In genomic region chr9:112490963-112491362, GRCm38 (mm10) we compare ENCODE assay signal across 12 mouse cellular contexts.
DNase-seq lines count a peak whose midpoint lies in the region; ATAC-seq and TF ChIP-seq lines count a peak whose summit lies in the region.
"Had no signal": no experiment of that assay in that cellular context is flagged by ENCODE, and none has a peak within 500 bp of the region (broad histone marks: within the 10 kb centered on the region; RNA-seq: fewer than 3 reads in every experiment).

No protein-coding gene starts in this region.

- intact Hi-C loops in heart, postnatal 36 days (cut with DNase I): no loop called here
- intact Hi-C loops in heart, postnatal 25 days (cut with DNase I): no loop called here

- WGBS in liver, adult 2 months: 55% methylated on average over 1 of the region's 1 CpGs
- 47% methylated on average over 1 of the region's 1 CpGs for WGBS in liver, embryonic 12.5 days (ENCODE audit: insufficient replicate concordance)

- H3K4me3 ChIP-seq in liver, adult 2 months (ENCODE audit: insufficient read depth, low read depth, low read length): no peak overlapping the region
- no peak overlapping the region for H3K4me3 ChIP-seq in liver, embryonic 12.5 days
- H3K4me3 ChIP-seq: heart, embryonic 13.5 days; midbrain, embryonic 13.5 days; neural tube, embryonic 15.5 days had no signal

- H3K9ac ChIP-seq in liver, adult 2 months (ENCODE audit: low read depth, low read length): no peak overlapping the region
- H3K9ac ChIP-seq in liver, embryonic 12.5 days: no peak overlapping the region
- H3K9ac ChIP-seq: heart, embryonic 13.5 days; midbrain, embryonic 13.5 days; neural tube, embryonic 15.5 days had no signal

- no peak for TF ChIP-seq POLR2A in liver, adult 2 months (IDR thresholded peaks at IDR 0.05; ENCODE audit: extremely low read depth, insufficient read depth, low read length)

- no peaks in the 10 kb centered on the region for H3K4me1 ChIP-seq in liver, adult 2 months (ENCODE audit: control insufficient read depth, insufficient read depth, low read length)
- H3K4me1 ChIP-seq in liver, embryonic 12.5 days: no peaks in the 10 kb centered on the region
- H3K4me1 ChIP-seq: heart, embryonic 13.5 days; midbrain, embryonic 13.5 days; neural tube, embryonic 15.5 days had no signal

- H3K9me3 ChIP-seq in liver, embryonic 12.5 days (replicated peaks): no peaks in the 10 kb centered on the region
- H3K9me3 ChIP-seq: heart, embryonic 13.5 days; midbrain, embryonic 13.5 days; neural tube, embryonic 15.5 days had no signal

- H3K36me3 ChIP-seq in liver, adult 2 months (ENCODE audit: control insufficient read depth, insufficient read depth, low read length): no peaks in the 10 kb centered on the region
- H3K36me3 ChIP-seq in liver, embryonic 12.5 days: no peaks in the 10 kb centered on the region
- H3K36me3 ChIP-seq: heart, embryonic 13.5 days; midbrain, embryonic 13.5 days; neural tube, embryonic 15.5 days had no signal

- no peak overlapping the region for H3K27ac ChIP-seq in liver, adult 2 months (replicated peaks; ENCODE audit: insufficient read depth, low read depth, low read length)
- no peak overlapping the region for H3K27ac ChIP-seq in liver, embryonic 12.5 days
- H3K27ac ChIP-seq: heart, embryonic 13.5 days; midbrain, embryonic 13.5 days; neural tube, embryonic 15.5 days had no signal

- DNase-seq in heart, postnatal 36 days: peak; percentile 2 to 3
- DNase-seq in heart, postnatal 25 days (ENCODE audit: low spot score): no peak
- peak; percentile 37 for DNase-seq in liver, adult 2 months (ENCODE audit: extremely low read depth, low read depth, low spot score)
- DNase-seq in cerebellum, adult 11 months: peak; percentile 81
- DNase-seq in cerebellum, postnatal 14 days: peak; percentile 92 to 96
- no peak for DNase-seq in spleen, postnatal 14 days (ENCODE audit: low spot score in 2 of 2)
- DNase-seq: kidney, adult 18-20 months; thymus, adult 2 months had no signal

- H3K79me2 ChIP-seq in liver, adult 2 months (ENCODE audit: control insufficient read depth, insufficient read depth, low read length): no peaks in the 10 kb centered on the region

- no peak for TF ChIP-seq CTCF in liver, adult 2 months (IDR thresholded peaks at IDR 0.05; ENCODE audit: low read depth, low read length)

- H3K4me2 ChIP-seq in liver, embryonic 12.5 days: no peak overlapping the region
- H3K4me2 ChIP-seq: heart, embryonic 13.5 days; midbrain, embryonic 13.5 days; neural tube, embryonic 15.5 days had no signal

- no peaks in the 10 kb centered on the region for H3K27me3 ChIP-seq in liver, adult 2 months (ENCODE audit: control insufficient read depth, insufficient read depth, low read length)
- no peaks in the 10 kb centered on the region for H3K27me3 ChIP-seq in liver, embryonic 12.5 days (replicated peaks)
- H3K27me3 ChIP-seq: heart, embryonic 13.5 days; midbrain, embryonic 13.5 days; neural tube, embryonic 15.5 days had no signal

- ATAC-seq in liver, embryonic 12.5 days: no peak
- ATAC-seq: midbrain, embryonic 13.5 days had no signal

Comparison
In these comparisons a context has a peak if more than half of its experiments do, and no peak if none do; other contexts are left out.
1. DNase-seq: peak in heart, postnatal 36 days (2 of 2), liver, adult 2 months (single experiment), cerebellum, adult 11 months (single experiment) and cerebellum, postnatal 14 days (2 of 2); none in heart, postnatal 25 days (single experiment) and spleen, postnatal 14 days (0 of 2).